Mouse (Mus musculus): ENCODE data around the gene Smg5. TPM values are rescaled to one million over a fixed set of nuclear protein-coding genes. Genes with fewer than 3 reads are reported as not detected.

Smg5 gene
- polyA plus RNA-seq, 1 experiment from 2014 or later = 84.8 TPM

DNA sequence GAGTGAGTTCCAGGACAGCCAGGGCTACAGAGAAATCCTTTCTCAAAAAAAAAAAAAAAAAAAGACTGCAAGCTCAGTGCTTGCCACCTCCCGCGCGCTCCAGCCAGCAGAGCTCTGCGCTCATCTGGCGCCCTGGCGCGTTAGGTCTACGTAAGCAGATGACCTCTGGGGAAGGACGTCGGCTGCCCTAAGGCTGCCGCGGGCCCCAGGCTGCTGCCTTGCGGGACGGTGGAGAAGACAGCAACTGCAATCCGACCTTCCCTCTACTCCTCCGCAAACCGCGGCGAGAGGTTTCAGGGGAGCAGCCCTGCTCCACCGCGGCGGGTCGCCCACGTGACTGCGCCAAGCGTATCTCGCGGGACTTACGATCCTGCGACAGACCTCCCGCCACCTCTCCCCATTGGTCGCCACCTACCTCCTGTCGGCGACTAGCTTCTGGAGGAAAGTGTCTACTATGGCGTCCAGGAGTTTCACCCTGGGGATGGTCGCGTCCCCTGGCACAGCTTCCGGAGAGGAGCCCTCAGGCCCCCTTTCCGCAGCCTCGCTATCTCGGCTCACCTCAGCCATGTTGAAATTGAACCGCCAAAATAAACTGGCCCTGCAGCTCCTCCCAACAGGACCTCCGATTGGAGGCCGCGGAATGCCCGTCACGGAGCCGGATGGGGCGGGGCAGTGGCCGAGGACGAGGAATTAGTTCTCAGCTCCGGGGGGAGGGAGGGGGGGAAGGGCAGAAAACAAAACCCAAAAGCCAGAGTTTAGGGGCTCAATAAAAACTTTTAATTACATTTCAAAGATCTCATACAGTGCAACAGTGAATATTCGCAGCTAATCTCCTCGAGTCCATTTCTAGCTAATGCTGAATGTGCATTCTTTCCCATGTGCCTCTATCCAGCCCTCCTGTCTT is 73.9 kb downstream of the Smg5 start, which contains the start of gene Pmf1:
Gene Pmf1 (minus strand): TSS at position 591 of the 904 bp plus-strand sequence.
- Histone ChIP-seq H3K27me3 (replicated peaks; ENCODE audit: low read depth, poor library complexity, severe bottlenecking) (no peaks in the 10 kb centered on the region), H3K36me3 (replicated peaks) (peaks cover 45% of the 10 kb centered on the region), H3K4me1 (peaks cover 40% of the 10 kb centered on the region), H3K9me3 (no peaks in the 10 kb centered on the region), H3K4me3 (peak within 1 kb of the TSS; percentile 79), H3K27ac (replicated peaks) (peak within 1 kb of the TSS; percentile 93)
- under 1% methylated on average over 54 of the region's 54 CpGs for WGBS
- DNase-seq (ENCODE audit: low spot score) = peak; percentile 95

DNA sequence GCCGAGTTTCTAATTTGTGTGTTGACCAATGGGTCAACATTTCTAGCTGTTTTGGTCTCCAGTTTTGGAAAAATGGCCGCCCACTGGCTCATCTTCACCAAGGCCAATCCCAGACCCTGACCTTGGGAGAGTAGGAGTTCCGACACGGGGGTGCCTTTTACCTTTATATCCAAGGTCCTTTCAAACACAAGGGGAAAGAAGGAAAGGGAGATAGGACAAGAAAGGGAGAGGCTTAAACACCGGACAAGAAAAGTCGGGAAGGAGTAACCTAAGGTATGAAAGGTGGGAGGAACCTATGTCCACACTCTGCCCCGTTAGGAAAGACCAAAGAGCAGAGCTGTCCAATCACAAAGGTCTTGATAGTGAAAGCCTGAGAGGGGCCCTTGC is 74.6 kb downstream of the Smg5 start:
- H3K9me3 ChIP-seq = no peaks in the 10 kb centered on the region
- DNase-seq (ENCODE audit: low spot score) = no peak
- H3K4me3 ChIP-seq = peak overlapping the region; percentile 79
- no peaks in the 10 kb centered on the region for H3K27me3 ChIP-seq (replicated peaks; ENCODE audit: low read depth, poor library complexity, severe bottlenecking)
- peaks cover 48% of the 10 kb centered on the region for H3K36me3 ChIP-seq (replicated peaks)
- 31% methylated on average over 7 of the region's 7 CpGs for WGBS
- H3K4me1 ChIP-seq = peaks cover 40% of the 10 kb centered on the region
- peak overlapping the region; percentile 93 for H3K27ac ChIP-seq (replicated peaks)

DNA sequence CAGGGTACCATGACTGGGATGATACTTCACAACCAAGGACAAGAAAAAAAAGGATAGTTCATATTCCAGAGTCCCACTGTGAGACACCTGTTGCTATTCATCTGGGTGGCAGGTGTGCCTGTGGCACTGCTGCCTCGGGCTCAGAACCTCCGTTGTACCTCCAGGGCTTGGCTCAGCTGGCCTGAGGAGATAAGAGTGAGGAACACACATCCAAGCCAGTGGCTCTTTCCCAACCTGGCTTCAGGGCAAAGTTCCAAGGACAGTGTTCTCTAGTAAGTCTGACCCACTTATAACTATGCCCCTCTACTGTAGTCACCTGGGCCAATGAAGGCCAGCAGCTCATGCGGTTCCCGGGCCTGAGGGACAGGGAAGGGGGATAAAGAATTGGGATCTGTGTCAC is 75.6 kb downstream of the Smg5 start:
- WGBS = 92% methylated on average over 4 of the region's 4 CpGs
- no peak overlapping the region for H3K27ac ChIP-seq (replicated peaks)

More for the DNA sequence above, 75.6 kb downstream of the Smg5 start:
- H3K4me1 ChIP-seq = peaks cover 35% of the 10 kb centered on the region
- no peak overlapping the region for H3K4me3 ChIP-seq
- H3K27me3 ChIP-seq (replicated peaks; ENCODE audit: low read depth, poor library complexity, severe bottlenecking) = no peaks in the 10 kb centered on the region
- no peaks in the 10 kb centered on the region for H3K9me3 ChIP-seq
- DNase-seq (ENCODE audit: low spot score) = no peak
- H3K36me3 ChIP-seq (replicated peaks) = peaks cover 54% of the 10 kb centered on the region

Other genes starting within 250 kb of the Smg5 start
- gene Mef2d, start 193.9 kb upstream of the Smg5 start, polyA plus RNA-seq (2016; fragmentation: Nextera tagmentation; extraction: Ambion mirVana) = 11.1 and 12.1 TPM in 2 replicates
- gene Rhbg, start 81.6 kb upstream of the Smg5 start, polyA plus RNA-seq (2016; fragmentation: Nextera tagmentation; extraction: Ambion mirVana) = 0.17 TPM in 1 of 2 replicates, not detected in the other
- not detected in 2 replicates for gene Gm38392, start 49.0 kb upstream of the Smg5 start, polyA plus RNA-seq (2016; fragmentation: Nextera tagmentation; extraction: Ambion mirVana)
- 12.6 and 14.7 TPM in 2 replicates for gene Tsacc, start 39.3 kb upstream of the Smg5 start, polyA plus RNA-seq (2016; fragmentation: Nextera tagmentation; extraction: Ambion mirVana)
- 862 and 910 TPM in 2 replicates for gene Cct3, start 39.1 kb upstream of the Smg5 start, polyA plus RNA-seq (2016; fragmentation: Nextera tagmentation; extraction: Ambion mirVana)
- 142 and 153 TPM in 2 replicates for gene Glmp, start 11.2 kb upstream of the Smg5 start, polyA plus RNA-seq (2016; fragmentation: Nextera tagmentation; extraction: Ambion mirVana)
- gene Tmem79, start 112 bp upstream of the Smg5 start, polyA plus RNA-seq (2016; fragmentation: Nextera tagmentation; extraction: Ambion mirVana) = 2.4 and 4.8 TPM in 2 replicates
- 0.43 and 1.2 TPM in 2 replicates for gene Paqr6, start 28.3 kb downstream of the Smg5 start, polyA plus RNA-seq (2016; fragmentation: Nextera tagmentation; extraction: Ambion mirVana)
- 0.10 and 0.35 TPM in 2 replicates for gene Bglap3, start 36.5 kb downstream of the Smg5 start, polyA plus RNA-seq (2016; fragmentation: Nextera tagmentation; extraction: Ambion mirVana)
- gene Bglap2, start 42.4 kb downstream of the Smg5 start, polyA plus RNA-seq (2016; fragmentation: Nextera tagmentation; extraction: Ambion mirVana) = not detected in 2 replicates
- gene Bglap, start 48.2 kb downstream of the Smg5 start, polyA plus RNA-seq (2016; fragmentation: Nextera tagmentation; extraction: Ambion mirVana) = not detected in 2 replicates
- gene Pmf1, start 74.1 kb downstream of the Smg5 start, polyA plus RNA-seq (2016; fragmentation: Nextera tagmentation; extraction: Ambion mirVana) = 184 and 194 TPM in 2 replicates
- gene Slc25a44, start 88.9 kb downstream of the Smg5 start, polyA plus RNA-seq (2016; fragmentation: Nextera tagmentation; extraction: Ambion mirVana) = 17.5 and 17.6 TPM in 2 replicates
- gene Sema4a, start 124.9 kb downstream of the Smg5 start, polyA plus RNA-seq (2016; fragmentation: Nextera tagmentation; extraction: Ambion mirVana) = 5.9 and 7.1 TPM in 2 replicates
- 15.2 and 17.9 TPM in 2 replicates for gene Lmna, start 173.7 kb downstream of the Smg5 start, polyA plus RNA-seq (2016; fragmentation: Nextera tagmentation; extraction: Ambion mirVana)
- 33.6 and 37.4 TPM in 2 replicates for gene Mex3a, start 196.1 kb downstream of the Smg5 start, polyA plus RNA-seq (2016; fragmentation: Nextera tagmentation; extraction: Ambion mirVana)
- gene Rab25, start 212.0 kb downstream of the Smg5 start, polyA plus RNA-seq (2016; fragmentation: Nextera tagmentation; extraction: Ambion mirVana) = 4.9 and 5.8 TPM in 2 replicates
- 158 and 161 TPM in 2 replicates for gene Lamtor2, start 216.8 kb downstream of the Smg5 start, polyA plus RNA-seq (2016; fragmentation: Nextera tagmentation; extraction: Ambion mirVana)
- gene Ubqln4, start 217.5 kb downstream of the Smg5 start, polyA plus RNA-seq (2016; fragmentation: Nextera tagmentation; extraction: Ambion mirVana) = 68.6 and 77.9 TPM in 2 replicates
- 229 and 231 TPM in 2 replicates for gene Ssr2, start 239.6 kb downstream of the Smg5 start, polyA plus RNA-seq (2016; fragmentation: Nextera tagmentation; extraction: Ambion mirVana)

Data from embryonic facial prominence, embryonic 10.5 days (tissue).